Mouse (Mus musculus): ENCODE measurements around the gene Tm4sf20. TPM values are rescaled to one million over a fixed set of nuclear protein-coding genes. Genes with fewer than 3 reads are reported as not detected.

The Tm4sf20 gene
- 1,040 TPM for polyA plus RNA-seq (2014; fragmentation: Illumina TruSeq; extraction: RNeasy Lipid Tissue Mini Kit (QIAGEN cat#74804); ENCODE audit: low replicate concordance)

GRCm38 (mm10) chr1:82768269-82768668 is at the start of gene Tm4sf20:
Gene Tm4sf20 (minus strand): TSS chr1:82768461.

GRCm38 (mm10) chr1:82771022-82771586 is 2.8 kb upstream of the Tm4sf20 start, which contains the start of gene Gm47791:
Gene Gm47791 (minus strand): TSS chr1:82771243.

DNA sequence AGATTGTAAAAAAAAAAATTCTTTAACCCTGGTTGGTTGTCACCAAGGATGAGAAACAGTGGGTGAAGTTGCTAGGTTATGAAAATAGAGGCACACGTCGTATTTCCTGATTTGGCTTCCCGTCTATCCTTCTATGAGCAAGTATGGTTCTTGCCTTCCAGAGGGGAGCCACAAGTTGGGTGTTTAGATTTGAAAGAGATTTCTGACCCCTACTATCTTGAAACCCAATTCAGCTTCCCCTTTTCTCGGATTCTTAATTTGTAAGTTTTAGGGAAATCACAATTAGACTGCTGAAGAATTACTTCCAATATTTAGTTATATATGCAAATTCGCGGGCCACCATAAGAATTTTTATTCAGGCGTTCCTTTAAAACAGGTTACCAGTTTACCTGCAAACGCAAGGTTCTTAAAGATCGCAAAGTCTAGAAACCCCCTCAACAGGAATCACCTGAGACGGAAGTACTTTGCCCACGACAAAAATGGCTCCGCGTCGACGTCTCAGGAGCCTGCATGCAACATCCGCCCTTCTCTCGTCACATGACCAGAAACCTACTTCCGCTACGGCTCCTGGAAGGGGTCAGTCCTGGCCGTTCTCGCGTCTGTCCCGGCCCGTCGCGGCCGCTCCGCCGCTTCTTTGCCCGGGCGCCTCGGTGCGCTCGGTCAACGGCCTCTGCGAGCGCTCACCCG is 43.8 kb downstream of the Tm4sf20 start, which contains the start of gene Mff:
TSS of gene Mff (plus strand) at position 552 of the 687 bp plus-strand sequence.

Other genes starting within 250 kb of the Tm4sf20 start
- 0.48 TPM for gene Col4a4, start 181.6 kb downstream of the Tm4sf20 start, polyA plus RNA-seq (2014; fragmentation: Illumina TruSeq; extraction: RNeasy Lipid Tissue Mini Kit (QIAGEN cat#74804); ENCODE audit: low replicate concordance)
- 1.3 TPM for gene Col4a3, start 181.5 kb downstream of the Tm4sf20 start, polyA plus RNA-seq (2014; fragmentation: Illumina TruSeq; extraction: RNeasy Lipid Tissue Mini Kit (QIAGEN cat#74804); ENCODE audit: low replicate concordance)
- gene Mff, start 43.6 kb downstream of the Tm4sf20 start, polyA plus RNA-seq (2014; fragmentation: Illumina TruSeq; extraction: RNeasy Lipid Tissue Mini Kit (QIAGEN cat#74804); ENCODE audit: low replicate concordance) = 215 TPM
- not detected for gene Gm47791, start 2.8 kb upstream of the Tm4sf20 start, polyA plus RNA-seq (2014; fragmentation: Illumina TruSeq; extraction: RNeasy Lipid Tissue Mini Kit (QIAGEN cat#74804); ENCODE audit: low replicate concordance)
- 110 TPM for gene Agfg1, start 71.0 kb upstream of the Tm4sf20 start, polyA plus RNA-seq (2014; fragmentation: Illumina TruSeq; extraction: RNeasy Lipid Tissue Mini Kit (QIAGEN cat#74804); ENCODE audit: low replicate concordance)
- gene A030005L19Rik, start 144.9 kb upstream of the Tm4sf20 start, polyA plus RNA-seq (2014; fragmentation: Illumina TruSeq; extraction: RNeasy Lipid Tissue Mini Kit (QIAGEN cat#74804); ENCODE audit: low replicate concordance) = 3.6 TPM
- gene A030014E15Rik, start 156.5 kb upstream of the Tm4sf20 start, polyA plus RNA-seq (2014; fragmentation: Illumina TruSeq; extraction: RNeasy Lipid Tissue Mini Kit (QIAGEN cat#74804); ENCODE audit: low replicate concordance) = not detected
- gene Gm6217, start 162.9 kb upstream of the Tm4sf20 start, polyA plus RNA-seq (2014; fragmentation: Illumina TruSeq; extraction: RNeasy Lipid Tissue Mini Kit (QIAGEN cat#74804); ENCODE audit: low replicate concordance) = not detected
- not detected for gene A030003K21Rik, start 174.9 kb upstream of the Tm4sf20 start, polyA plus RNA-seq (2014; fragmentation: Illumina TruSeq; extraction: RNeasy Lipid Tissue Mini Kit (QIAGEN cat#74804); ENCODE audit: low replicate concordance)
- gene Gm7544, start 187.6 kb upstream of the Tm4sf20 start, polyA plus RNA-seq (2014; fragmentation: Illumina TruSeq; extraction: RNeasy Lipid Tissue Mini Kit (QIAGEN cat#74804); ENCODE audit: low replicate concordance) = not detected
- not detected for gene Gm47955, start 191.8 kb upstream of the Tm4sf20 start, polyA plus RNA-seq (2014; fragmentation: Illumina TruSeq; extraction: RNeasy Lipid Tissue Mini Kit (QIAGEN cat#74804); ENCODE audit: low replicate concordance)
- not detected for gene Gm47959, start 232.1 kb upstream of the Tm4sf20 start, polyA plus RNA-seq (2014; fragmentation: Illumina TruSeq; extraction: RNeasy Lipid Tissue Mini Kit (QIAGEN cat#74804); ENCODE audit: low replicate concordance)